Mouse (Mus musculus): ENCODE data around the gene Gm20388. TPM values are rescaled to one million over a fixed set of nuclear protein-coding genes. Genes with fewer than 3 reads are reported as not detected.
"Not testable (repeated sequence)": the region's sequence is repeated elsewhere in the genome, so short reads cannot be mapped to it uniquely, and the experiment has no call there.

Gene Gm20388
- polyA plus RNA-seq, 1 experiment from 2014 or later: not detected

- WGBS: 100% methylated on average over 1 of the region's 1 CpGs
- Histone ChIP-seq H3K4me3 (ENCODE audit: low read depth, low read length) (no peak overlapping the region), H3K4me2 (replicated peaks; ENCODE audit: low read depth) (no peak overlapping the region), H3K27ac (ENCODE audit: low read depth, low read length) (no peak overlapping the region), H3K36me3 (ENCODE audit: control insufficient read depth, insufficient read depth) (peaks cover 11% of the 10 kb centered on the region; the same call in 1 of the 2 replicates), H3K27me3 (replicated peaks; ENCODE audit: control insufficient read depth, insufficient read depth, low read length) (no peaks in the 10 kb centered on the region), H3K9me3 (ENCODE audit: control insufficient read depth) (no peaks in the 10 kb centered on the region), H3K9ac (ENCODE audit: low read depth, low read length) (no peak overlapping the region), H3K4me1 (replicated peaks; ENCODE audit: control insufficient read depth, insufficient read depth, low read length) (peaks cover 5% of the 10 kb centered on the region; the same call in 1 of the 2 replicates)
- ATAC-seq: no peak
- TF ChIP-seq CTCF (IDR thresholded peaks at IDR 0.05; ENCODE audit: low read depth): no peak
Observed at GRCm38 (mm10) chr8:123228416-123228815, 3317.8 kb downstream of the Gm20388 start.

GRCm38 (mm10) chr8:123230326-123230725 is 3319.7 kb downstream of the Gm20388 start:
- H3K4me3 ChIP-seq (ENCODE audit: low read depth, low read length); H3K9ac ChIP-seq (ENCODE audit: low read depth, low read length); H3K4me2 ChIP-seq (replicated peaks; ENCODE audit: low read depth); H3K27me3 ChIP-seq (replicated peaks; ENCODE audit: control insufficient read depth, insufficient read depth, low read length); H3K9me3 ChIP-seq (ENCODE audit: control insufficient read depth); ATAC-seq; H3K4me1 ChIP-seq (replicated peaks; ENCODE audit: control insufficient read depth, insufficient read depth, low read length); H3K27ac ChIP-seq (ENCODE audit: low read depth, low read length): not testable (repeated sequence)
- 90% methylated on average over 9 of the region's 11 CpGs for WGBS
- H3K36me3 ChIP-seq (ENCODE audit: control insufficient read depth, insufficient read depth): peaks cover 11% of the 10 kb centered on the region; the same call in 1 of the 2 replicates

- TF ChIP-seq CTCF (IDR thresholded peaks at IDR 0.05; ENCODE audit: low read depth): peak; percentile 59
- WGBS: 61% methylated on average over 5 of the region's 5 CpGs
- Histone ChIP-seq H3K27me3 (replicated peaks; ENCODE audit: control insufficient read depth, insufficient read depth, low read length) (0 out of 2 replicates have a peak, but pooled peaks cover 4% of the 10 kb centered on the region), H3K36me3 (ENCODE audit: control insufficient read depth, insufficient read depth) (peaks cover 10% of the 10 kb centered on the region; the same call in 1 of the 2 replicates), H3K9me3 (ENCODE audit: control insufficient read depth) (no peaks in the 10 kb centered on the region), H3K27ac (ENCODE audit: low read depth, low read length) (no peak overlapping the region), H3K4me2 (replicated peaks; ENCODE audit: low read depth) (no peak overlapping the region), H3K9ac (ENCODE audit: low read depth, low read length) (no peak overlapping the region), H3K4me3 (ENCODE audit: low read depth, low read length) (no peak overlapping the region), H3K4me1 (replicated peaks; ENCODE audit: control insufficient read depth, insufficient read depth, low read length) (0 out of 2 replicates have a peak, but pooled peaks cover 8% of the 10 kb centered on the region)
- no peak for ATAC-seq
Observed at GRCm38 (mm10) chr8:123231742-123232141, 3321.1 kb downstream of the Gm20388 start.

- Histone ChIP-seq H3K27me3 (replicated peaks; ENCODE audit: control insufficient read depth, insufficient read depth, low read length) (0 out of 2 replicates have a peak, but pooled peaks cover 4% of the 10 kb centered on the region), H3K9me3 (ENCODE audit: control insufficient read depth) (no peaks in the 10 kb centered on the region), H3K4me2 (replicated peaks; ENCODE audit: low read depth) (no peak overlapping the region), H3K9ac (ENCODE audit: low read depth, low read length) (no peak overlapping the region), H3K4me1 (replicated peaks; ENCODE audit: control insufficient read depth, insufficient read depth, low read length) (0 out of 2 replicates have a peak, but pooled peaks cover 8% of the 10 kb centered on the region), H3K27ac (ENCODE audit: low read depth, low read length) (no peak overlapping the region), H3K36me3 (ENCODE audit: control insufficient read depth, insufficient read depth) (0 out of 2 replicates have a peak, but pooled peaks cover 4% of the 10 kb centered on the region), H3K4me3 (ENCODE audit: low read depth, low read length) (no peak overlapping the region)
- no peak for ATAC-seq
- 38% methylated on average over 7 of the region's 7 CpGs for WGBS
- TF ChIP-seq CTCF (IDR thresholded peaks at IDR 0.05; ENCODE audit: low read depth): no peak
Observed at GRCm38 (mm10) chr8:123232553-123232952, 3321.9 kb downstream of the Gm20388 start.

GRCm38 (mm10) chr8:123233300-123233699 is 3322.7 kb downstream of the Gm20388 start:
- 65% methylated on average over 13 of the region's 13 CpGs for WGBS
- no peak overlapping the region for H3K27ac ChIP-seq (ENCODE audit: low read depth, low read length)
- 0 out of 2 replicates have a peak, but pooled peaks cover 4% of the 10 kb centered on the region for H3K36me3 ChIP-seq (ENCODE audit: control insufficient read depth, insufficient read depth)
- no peak for TF ChIP-seq CTCF (IDR thresholded peaks at IDR 0.05; ENCODE audit: low read depth)
- no peaks in the 10 kb centered on the region for H3K9me3 ChIP-seq (ENCODE audit: control insufficient read depth)
- H3K9ac ChIP-seq (ENCODE audit: low read depth, low read length): no peak overlapping the region
- H3K4me1 ChIP-seq (replicated peaks; ENCODE audit: control insufficient read depth, insufficient read depth, low read length): 0 out of 2 replicates have a peak, but pooled peaks cover 8% of the 10 kb centered on the region
- H3K4me3 ChIP-seq (ENCODE audit: low read depth, low read length): no peak overlapping the region
- H3K27me3 ChIP-seq (replicated peaks; ENCODE audit: control insufficient read depth, insufficient read depth, low read length): 0 out of 2 replicates have a peak, but pooled peaks cover 4% of the 10 kb centered on the region
- ATAC-seq: no peak
- no peak overlapping the region for H3K4me2 ChIP-seq (replicated peaks; ENCODE audit: low read depth)

- Histone ChIP-seq H3K9ac (ENCODE audit: low read depth, low read length) (no peak overlapping the region), H3K36me3 (ENCODE audit: control insufficient read depth, insufficient read depth) (0 out of 2 replicates have a peak, but pooled peaks cover 4% of the 10 kb centered on the region), H3K9me3 (ENCODE audit: control insufficient read depth) (no peaks in the 10 kb centered on the region), H3K4me1 (replicated peaks; ENCODE audit: control insufficient read depth, insufficient read depth, low read length) (0 out of 2 replicates have a peak, but pooled peaks cover 8% of the 10 kb centered on the region), H3K4me2 (replicated peaks; ENCODE audit: low read depth) (no peak overlapping the region), H3K27me3 (replicated peaks; ENCODE audit: control insufficient read depth, insufficient read depth, low read length) (0 out of 2 replicates have a peak, but pooled peaks cover 4% of the 10 kb centered on the region), H3K27ac (ENCODE audit: low read depth, low read length) (no peak overlapping the region), H3K4me3 (ENCODE audit: low read depth, low read length) (no peak overlapping the region)
- WGBS: 81% methylated on average over 11 of the region's 11 CpGs
- no peak for ATAC-seq
- no peak for TF ChIP-seq CTCF (IDR thresholded peaks at IDR 0.05; ENCODE audit: low read depth)
Observed at GRCm38 (mm10) chr8:123233760-123234159, 3323.1 kb downstream of the Gm20388 start.
